Mouse (Mus musculus): ENCODE measurements around the gene Plxna4.

Gene Plxna4

DNA sequence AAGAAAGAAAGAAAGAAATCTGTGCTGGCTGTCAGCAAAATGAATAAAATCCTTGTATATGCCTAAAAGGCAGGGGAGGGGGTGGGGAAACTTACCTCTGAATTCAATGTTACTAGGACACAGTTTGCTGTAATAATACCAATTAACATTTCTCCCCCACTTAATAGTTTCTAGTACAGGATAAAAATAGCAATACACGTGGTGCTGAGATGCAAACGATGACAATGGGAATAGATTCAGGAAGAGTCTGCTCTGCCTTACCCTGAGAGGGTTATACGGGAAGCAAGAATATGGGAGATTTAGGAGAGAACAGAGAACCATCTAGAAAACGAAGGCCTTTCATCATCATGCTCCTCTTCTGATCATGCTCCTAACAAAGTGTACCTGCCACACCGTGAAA is 115.9 kb downstream of the Plxna4 start:
- DNase-seq (ENCODE audit: low spot score), result no peak

DNA sequence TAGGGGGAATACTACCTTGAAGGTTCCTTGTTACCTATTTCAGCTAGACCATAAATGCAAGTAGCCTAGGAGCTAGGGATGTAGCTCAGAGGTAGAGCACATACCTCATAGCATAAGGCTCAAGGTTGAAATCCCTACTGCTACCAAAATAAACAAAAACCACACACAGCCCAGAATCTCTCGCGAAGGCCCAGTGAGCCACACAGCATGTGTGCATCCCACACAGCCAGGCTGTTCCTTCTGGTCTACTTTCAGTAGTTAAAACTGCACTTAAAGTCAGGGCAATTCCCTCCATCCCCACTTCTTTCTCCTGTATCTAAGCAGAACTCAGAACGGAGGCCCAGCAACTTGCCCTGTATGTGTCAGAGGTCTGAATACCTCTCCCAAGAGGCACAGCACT is 116.4 kb downstream of the Plxna4 start:
- DNase-seq (ENCODE audit: low spot score), result no peak

DNA sequence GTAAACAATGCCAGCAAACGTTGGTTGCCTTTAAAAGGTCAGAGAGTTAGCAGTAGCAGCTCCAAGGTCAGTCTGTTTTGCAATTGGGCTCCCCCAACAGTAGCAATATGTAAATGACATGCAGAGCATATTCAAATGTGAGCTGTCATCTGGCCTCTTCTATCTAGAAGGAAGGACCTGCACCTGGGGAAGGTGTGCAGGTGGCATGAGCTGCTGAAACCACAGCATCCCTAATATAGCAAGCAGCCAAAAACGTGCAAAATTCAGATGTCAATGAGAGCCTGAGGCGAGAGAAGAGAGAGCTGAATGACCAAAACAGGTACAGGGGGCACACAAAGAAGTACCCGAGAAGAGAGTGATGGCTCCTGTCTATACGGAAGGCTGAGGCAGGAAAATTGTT is 118.8 kb downstream of the Plxna4 start:
- no peak for DNase-seq (ENCODE audit: low spot score)

DNA sequence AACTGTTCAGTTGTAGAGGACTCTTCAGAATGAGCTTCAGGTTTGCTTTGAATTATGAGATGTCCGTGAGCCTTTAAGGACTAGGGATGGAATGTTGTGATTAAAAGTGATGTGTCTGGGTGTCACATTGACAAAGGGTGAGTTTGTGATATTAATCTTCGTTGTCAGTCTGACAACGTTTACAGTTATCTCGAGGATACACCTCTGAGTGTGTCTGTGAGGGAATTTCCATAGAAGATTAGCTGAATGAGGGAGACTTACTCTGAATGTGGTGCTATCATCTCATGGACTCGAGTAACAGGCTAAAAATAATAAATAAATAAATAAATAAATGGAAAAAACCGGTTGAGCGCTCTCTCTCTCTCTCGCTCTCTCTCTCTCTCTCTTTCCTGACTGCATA is 122.9 kb downstream of the Plxna4 start:
- DNase-seq (ENCODE audit: low spot score), result no peak

DNA sequence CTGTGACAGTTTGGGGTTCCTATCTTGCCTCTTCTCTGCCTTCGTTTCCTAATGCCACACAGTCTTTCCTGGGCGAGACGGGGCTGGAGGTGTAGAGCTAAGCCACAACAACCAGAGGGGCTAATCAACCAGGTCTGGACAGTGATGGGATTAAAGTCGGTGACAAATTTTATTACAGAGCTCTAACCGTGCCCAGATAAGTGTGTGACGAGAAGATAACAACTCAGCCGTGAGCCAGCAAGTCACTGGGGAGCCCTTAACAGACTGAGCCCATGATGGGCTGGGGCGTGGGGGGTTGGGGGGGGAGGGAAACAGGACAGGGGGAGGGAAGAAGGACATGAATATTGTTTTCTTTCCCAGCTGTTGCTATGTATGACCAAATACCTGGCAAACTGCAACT is 123.4 kb downstream of the Plxna4 start:
- no peak for DNase-seq (ENCODE audit: low spot score)

DNA sequence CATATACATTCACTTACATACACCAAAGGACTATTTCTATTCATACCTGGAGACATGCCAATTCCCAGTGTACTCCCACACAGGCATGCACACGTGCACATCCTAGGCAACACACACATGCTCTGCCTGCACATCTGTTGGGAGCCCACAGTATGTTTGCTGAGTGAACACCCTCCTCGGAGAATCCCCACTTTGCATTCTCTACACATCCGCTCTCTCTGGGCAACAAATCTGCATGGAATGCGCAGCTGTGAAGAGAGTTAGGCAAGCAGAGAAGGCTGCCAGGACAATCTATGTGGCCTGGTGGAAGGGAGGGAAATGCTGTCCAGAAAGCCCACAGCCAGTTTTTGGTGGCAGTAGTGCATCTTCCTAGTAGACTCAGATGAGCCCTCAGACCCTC is 123.9 kb downstream of the Plxna4 start:
- DNase-seq (ENCODE audit: low spot score), result no peak

DNA sequence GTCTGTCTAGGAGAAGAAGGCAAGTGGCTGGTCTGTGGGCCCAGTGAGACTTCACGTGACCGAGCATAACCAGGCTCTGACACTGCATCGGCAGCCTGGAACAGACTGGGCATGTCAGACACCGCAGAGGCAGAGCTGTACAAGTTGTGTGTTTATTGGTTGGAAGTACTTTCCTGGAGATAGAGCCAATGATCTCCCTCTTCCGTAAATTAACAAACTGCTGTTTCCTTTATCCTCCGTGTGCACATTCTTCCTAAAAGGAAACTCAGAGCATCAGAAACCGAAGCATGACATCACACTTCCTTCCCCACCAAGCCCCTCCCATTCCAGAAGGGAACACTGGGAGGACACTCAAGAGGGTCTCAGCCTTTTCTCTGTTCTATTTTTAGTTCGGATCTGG is 127.6 kb downstream of the Plxna4 start:
- DNase-seq (ENCODE audit: low spot score), result no peak

DNA sequence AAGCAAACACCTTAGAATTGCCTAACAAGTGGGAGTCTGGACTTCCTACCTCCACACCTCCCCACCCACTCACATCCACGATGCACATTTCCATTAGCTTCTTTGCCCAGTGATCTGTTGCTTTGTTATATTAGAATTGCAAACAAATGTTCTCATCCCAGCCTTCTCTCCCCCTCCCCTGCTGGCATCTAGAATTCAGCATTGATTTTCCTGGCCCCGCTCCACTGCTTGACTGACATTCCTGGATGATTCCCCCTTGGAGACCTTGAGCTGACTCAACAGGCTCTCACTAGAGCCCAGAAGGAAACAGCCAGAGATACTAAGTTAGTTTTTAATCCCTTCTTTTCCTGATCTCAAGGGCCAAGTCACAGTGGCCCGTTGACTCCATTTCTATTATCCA is 131.4 kb downstream of the Plxna4 start:
- no peak for DNase-seq (ENCODE audit: low spot score)

DNA sequence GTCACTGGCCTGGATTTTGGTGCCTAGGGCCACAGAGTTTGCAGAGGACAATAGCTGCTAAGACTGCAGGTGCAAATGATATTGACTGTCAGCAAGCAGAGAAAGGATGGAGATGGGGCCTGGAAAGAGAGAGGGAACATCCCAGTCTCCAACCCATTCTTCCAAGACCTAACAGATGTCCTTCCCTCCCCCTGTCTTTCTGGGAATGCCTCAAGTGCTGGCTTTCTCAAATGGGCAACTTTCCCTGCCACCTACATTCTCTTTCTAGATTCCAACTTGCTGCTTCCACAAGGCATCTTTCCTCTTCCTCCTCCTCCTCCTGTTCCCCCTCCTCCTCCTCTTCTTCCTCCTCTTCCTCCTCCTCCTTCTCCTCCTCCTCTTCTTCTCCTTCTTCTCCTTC is 136.1 kb downstream of the Plxna4 start:
- DNase-seq (ENCODE audit: low spot score), result no peak

DNA sequence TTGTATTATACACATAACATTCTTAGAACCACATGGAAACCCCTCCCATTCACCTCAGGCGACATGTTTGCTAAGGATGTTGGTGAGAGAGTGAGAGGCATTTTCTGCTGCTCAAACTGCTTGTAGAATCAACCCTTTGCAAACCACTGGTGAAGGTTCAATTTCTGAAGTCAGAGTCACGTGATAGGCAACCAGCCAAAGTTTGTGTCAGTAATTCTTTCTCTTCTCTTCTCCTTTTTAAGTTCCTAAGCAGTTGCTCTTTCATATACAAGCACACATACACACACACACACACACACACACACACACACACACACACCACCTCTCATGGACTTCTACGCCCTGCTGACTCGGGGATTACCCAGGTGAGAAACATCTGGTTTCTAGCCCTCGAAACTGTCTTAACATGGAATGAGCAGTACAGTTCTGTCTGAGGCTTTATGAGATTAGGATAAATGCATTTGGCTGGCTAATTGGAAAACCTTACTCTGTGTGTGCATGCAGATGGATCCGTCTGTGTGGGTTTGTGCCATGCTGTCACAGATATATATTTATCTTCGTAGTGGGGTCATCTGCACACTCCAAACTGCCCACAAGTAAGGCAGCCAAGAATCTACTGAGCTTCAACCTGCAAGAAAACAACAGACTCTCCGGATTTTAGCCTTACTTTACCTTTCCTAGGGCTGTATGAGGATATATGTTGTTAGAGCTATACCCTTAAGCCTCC is 138.6 kb downstream of the Plxna4 start:
- DNase-seq (ENCODE audit: low spot score), result no peak

DNA sequence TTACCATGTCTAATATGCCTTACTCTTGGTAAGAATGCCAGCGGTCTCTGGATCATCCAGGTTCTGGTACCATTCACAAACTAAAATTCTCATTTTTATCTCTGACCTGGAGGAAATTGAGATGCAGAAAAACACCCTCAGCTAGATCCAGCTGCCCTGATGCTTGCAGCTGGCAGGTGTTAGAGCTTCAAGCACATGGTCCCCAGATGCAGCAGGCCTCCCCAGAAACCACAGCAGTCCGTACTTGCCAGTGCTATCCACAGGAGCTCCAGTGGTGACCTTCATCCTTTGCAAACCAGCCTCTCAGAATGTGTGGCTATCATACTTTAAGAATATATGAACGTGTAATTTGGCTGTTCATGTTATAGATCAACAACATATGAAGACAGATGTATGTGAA is 139.2 kb downstream of the Plxna4 start:
- no peak for DNase-seq (ENCODE audit: low spot score)

DNA sequence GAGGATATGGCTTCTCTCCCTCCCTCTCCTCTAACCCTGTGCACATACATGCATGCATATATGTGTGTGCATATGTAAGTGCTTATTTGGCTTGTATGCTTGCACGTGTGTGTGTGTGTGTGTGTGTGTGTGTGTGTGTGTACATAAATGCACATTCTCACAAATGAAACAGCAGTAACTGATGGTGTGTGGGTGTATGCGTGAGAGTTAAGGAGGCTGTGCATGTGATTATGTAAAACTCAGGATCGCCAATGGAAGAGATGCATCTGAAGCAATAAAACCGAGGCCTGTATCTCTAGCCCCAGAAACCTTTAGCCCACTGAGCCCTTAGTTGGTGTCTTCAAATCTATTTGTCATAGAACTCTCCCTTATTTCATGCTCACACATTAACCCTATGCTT is 141.7 kb downstream of the Plxna4 start:
- no peak for DNase-seq (ENCODE audit: low spot score)

DNA sequence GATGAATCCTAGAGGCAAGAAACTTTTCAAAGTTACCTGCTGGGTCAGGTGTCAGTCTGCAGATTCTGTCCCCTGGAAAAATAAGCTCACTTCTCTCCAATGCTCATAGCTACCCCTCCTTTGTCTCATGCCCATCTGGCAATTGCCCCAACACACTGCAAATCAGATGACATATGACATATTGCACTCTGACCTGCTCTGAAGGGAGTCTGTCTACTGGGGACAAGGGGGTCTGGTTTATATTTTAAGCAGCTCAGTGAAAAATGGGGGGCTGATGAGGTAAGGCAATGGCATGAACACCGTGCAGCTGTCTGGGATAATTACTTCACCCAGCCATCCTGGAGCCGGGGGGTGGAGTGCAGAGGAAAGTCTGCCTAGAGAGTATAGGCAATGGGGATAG is 142.7 kb downstream of the Plxna4 start:
- DNase-seq (ENCODE audit: low spot score), result no peak

DNA sequence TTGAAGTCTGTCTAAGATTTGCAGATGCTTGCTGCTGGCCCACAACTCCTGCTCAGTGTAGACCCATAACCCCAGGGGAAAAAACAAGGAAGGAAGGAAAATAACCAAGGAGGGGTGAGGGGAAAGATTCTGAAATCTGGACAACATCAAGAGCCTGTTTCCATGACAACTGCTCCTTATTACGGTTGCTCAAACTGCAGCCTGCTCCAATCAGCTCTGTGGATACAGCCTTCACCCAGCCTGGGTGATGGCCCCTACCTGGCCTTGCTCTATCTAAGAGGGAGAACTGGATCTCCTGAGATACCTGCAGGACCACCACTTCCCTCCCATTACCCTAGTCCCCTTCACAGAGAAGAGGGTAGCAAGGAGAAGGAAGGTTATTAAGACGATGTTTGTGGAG is 143.6 kb downstream of the Plxna4 start:
- DNase-seq (ENCODE audit: low spot score), result no peak

DNA sequence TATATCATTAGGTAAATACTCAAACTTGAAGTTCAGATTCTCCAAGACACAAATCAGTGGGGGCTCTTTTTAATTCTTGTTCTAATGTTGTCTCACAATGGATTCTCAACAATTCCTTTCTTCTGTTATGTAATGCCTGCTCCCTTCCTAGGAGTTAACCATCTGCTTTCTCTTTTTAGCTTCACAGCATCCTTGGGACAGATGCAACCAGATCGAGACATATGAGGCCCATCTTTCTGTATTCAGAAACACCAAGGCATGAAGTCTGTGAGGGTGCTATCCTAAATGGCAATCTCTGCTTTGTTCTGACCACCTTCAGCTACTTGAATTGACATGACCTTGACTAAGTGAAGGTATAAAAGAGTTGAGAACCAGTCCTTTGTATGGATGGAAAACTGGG is 144.3 kb downstream of the Plxna4 start:
- DNase-seq (ENCODE audit: low spot score), result no peak

DNA sequence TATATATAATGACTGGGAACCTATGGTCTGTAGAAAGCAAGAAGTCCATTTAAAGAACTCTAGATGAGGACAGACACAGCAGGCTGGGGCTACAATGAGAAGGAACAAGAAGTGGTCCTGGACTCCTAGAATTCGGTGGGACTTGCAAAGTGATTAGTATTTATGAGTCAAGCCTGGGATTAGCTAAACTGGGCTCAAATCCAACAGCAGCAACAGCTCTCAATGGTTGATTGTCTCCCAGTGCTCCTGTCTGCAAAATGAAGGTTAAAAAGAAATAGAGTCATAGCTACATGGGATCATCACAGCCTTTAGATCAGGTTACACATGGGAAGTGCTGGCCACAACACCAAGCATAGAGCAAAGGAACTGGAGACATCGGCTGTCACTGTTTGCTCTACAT is 148.6 kb downstream of the Plxna4 start:
- DNase-seq (ENCODE audit: low spot score), result no peak

DNA sequence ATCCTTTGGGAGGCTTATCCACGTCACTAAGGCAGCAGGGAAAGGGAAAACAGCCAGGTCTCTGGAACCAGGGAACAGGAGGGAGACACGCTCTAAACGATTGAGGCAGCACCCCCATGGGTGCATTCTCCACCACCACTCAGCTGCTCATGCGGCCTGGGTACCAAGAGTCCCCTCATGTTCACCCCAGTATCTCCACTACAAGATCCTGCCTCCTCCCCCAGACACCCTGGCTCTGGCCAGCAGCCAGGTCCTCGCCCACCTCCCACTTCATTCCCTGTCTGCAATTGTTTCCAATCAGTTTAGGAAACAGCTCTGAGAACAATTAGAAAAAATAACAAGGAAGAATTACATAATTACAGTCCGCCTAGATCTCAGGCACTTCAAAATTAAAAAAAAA is 150.8 kb downstream of the Plxna4 start:
- no peak for DNase-seq (ENCODE audit: low spot score)

DNA sequence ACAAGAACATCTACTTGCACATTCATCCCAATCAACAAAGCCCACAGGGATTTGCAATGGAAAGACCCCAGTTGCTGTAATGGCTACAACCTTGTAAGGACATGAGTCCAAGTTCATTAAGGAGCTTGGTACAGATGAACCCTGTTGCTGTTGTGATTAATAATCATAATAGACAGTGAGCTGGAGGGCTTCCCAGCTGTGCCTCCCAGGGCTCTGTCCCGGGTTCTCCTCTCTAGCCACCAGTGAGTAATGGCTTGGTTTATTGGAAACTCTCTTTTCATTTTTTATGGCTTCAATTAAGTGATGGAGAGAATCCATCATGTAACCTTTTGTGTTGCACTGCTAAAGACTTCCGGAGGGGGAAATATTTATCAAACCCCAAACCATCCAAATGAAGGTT is 164.9 kb downstream of the Plxna4 start:
- no peak for DNase-seq (ENCODE audit: low spot score)

DNA sequence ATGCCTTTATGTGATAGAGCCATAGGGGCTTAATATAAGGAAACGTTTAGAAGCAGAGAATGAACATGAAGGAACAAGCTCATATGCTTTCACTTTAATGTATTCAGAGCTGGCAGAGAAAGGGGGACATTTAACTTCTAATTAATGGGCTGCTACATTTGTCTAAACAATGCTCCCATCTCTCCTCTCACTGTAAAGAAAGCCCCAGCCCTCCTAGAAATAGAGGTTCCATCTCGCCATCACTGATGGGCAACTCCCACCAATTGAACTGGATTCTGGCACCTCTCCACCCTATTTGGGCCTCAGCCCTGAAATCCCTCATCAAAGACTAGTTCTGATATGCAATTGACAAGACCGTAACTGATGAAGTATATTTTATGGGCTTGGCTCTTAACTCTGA is 167.4 kb downstream of the Plxna4 start:
- no peak for DNase-seq (ENCODE audit: low spot score)

DNA sequence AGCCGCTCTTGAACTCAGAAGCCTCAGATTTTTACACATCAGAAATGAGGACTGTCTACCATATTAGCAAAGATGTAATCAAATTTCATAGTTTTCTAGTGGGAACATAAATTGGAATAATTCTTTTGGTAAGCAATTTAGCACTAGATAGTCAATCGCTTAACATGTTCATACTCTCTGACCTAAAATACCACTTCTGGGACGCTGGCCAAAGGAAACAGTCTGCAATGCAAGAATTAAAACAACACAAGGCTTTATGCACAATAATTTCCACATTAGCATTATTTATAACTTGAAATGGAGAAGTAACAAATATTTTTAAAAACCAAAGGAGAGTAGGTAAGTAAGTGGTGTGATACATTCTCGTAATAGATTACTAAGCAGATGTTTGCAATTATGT is 170.6 kb downstream of the Plxna4 start:
- DNase-seq (ENCODE audit: low spot score), result no peak

DNA sequence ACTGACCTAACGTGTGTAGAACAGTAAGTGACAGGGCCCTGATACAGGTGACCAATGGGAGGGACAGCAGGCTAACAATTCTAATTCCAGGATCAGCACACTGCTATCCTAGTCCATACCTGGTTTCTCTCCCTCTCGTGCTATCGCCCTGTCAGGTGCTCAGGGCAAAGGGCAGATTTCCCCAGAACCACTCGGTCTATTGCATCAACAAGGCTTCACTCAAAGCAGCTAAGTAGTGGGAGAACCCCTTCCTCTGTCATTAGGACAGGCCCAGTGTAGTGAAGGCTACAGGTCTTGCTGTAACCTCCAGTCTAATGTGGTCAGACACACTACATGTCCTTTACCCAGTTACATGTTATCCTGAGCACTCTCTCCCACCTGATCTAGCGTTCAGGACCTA is 176.7 kb downstream of the Plxna4 start:
- DNase-seq (ENCODE audit: low spot score), result no peak

DNA sequence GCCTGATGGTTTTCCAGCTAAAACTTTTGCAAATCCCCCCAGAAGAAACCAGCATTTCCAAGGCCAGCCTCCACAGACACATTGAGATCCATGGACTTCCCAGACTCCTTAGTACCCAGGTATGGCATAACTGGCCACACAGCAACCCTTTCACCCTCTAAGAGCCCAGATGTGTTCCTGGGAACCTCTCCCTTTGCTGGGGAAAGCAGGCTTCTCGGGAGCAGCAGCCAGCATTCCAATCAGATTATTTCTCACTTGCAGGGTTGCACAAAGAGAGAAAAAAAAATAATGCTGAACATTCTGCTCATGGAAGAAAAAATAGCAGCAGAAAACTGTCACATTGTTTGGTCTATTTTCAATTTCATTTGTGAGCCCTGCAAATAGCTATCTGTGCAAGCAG is 178.4 kb downstream of the Plxna4 start:
- DNase-seq (ENCODE audit: low spot score), result no peak

DNA sequence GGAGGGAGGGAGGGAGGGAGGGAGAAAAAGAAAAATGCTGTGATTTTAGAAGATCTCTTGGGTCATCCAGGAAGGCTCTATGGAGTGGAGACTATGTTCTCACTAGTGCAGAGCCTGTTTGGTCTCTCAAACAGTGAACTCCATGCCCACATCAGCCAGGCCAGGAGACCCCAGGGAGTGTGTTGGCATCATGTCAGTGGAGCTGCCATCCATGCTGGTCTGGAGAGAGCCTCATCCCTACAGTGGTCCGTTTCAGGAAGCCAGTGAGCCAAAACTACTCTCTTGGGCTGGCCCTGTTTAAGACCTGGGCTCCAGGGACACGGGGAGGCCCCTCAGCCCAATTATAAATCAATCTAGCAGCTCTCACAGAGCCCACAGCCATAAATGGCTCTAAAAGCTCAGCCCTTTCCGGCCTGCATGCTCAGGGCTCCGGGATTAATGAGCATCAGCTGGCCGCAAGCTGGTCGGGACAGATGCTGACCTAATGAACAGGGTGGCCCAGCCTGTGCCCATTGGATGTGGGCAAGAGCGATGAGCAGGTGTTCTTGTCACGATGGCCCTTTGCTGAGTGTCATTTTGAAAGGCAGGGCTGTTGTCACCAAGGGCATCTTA is 180.3 kb downstream of the Plxna4 start:
- DNase-seq (ENCODE audit: low spot score), result no peak

Data from ovary, adult 18-20 months (tissue).